Comparison of ENCODE assay signal across 8 mouse cellular contexts in the genomic region with DNA sequence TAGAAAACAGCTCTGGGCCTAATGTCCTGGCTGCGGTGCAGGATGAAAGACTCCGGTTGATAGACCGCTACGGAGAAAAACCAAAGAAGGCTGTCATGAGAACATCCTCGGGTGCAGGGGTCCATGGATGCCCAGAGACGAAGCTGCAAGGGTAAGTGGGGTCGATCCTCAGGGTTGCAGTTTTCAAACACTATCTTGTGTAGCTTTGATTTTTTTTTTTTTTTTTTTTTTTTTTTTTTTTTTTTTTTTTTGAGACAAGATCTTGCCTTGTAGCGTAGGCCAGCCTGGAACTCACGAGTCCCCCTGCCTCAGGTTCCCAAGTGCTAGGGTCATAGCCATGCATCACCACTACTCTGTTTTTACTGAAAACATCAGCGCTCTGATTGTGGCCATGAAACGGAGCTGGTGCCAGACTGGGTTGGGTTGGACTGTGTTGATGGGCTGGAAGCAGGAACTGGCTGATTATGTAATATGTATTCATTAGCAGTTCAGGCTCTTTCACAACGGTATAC. TPM values are rescaled to one million over a fixed set of nuclear protein-coding genes. Genes with fewer than 3 reads are reported as not detected.
DNase-seq lines count a peak whose midpoint lies in the region; ATAC-seq lines count a peak whose summit lies in the region.

No protein-coding gene starts in this region.

- peak; percentile 25 for DNase-seq in embryo, embryonic 10.5 days (ENCODE audit: low spot score)
- no peak for DNase-seq in embryo, embryonic 9.5 days (ENCODE audit: extremely low spot score)
- peak; percentile 60 for DNase-seq in adrenal gland, postnatal 10 days
- DNase-seq in limb, embryonic 11.5 days (ENCODE audit: low spot score) = peak; percentile 28
- peak; percentile 43 for DNase-seq in midbrain, embryonic 14.5 days
- no peak for DNase-seq in spleen, adult 12 weeks (ENCODE audit: low spot score)

- peaks cover 20% of the 10 kb centered on the region for H3K4me1 ChIP-seq in forebrain, embryonic 13.5 days
- peaks cover 23% of the 10 kb centered on the region for H3K4me1 ChIP-seq in hindbrain, embryonic 15.5 days (replicated peaks)
- H3K4me1 ChIP-seq in limb, embryonic 11.5 days (ENCODE audit: control insufficient read depth, insufficient read depth, low read length) = 0 out of 2 replicates have a peak, but pooled peaks cover 4% of the 10 kb centered on the region
- peaks cover 13% of the 10 kb centered on the region for H3K4me1 ChIP-seq in midbrain, embryonic 14.5 days (ENCODE audit: control insufficient read depth, insufficient read depth, low read length)

- H3K9me3 ChIP-seq in forebrain, embryonic 13.5 days (replicated peaks) = no peaks in the 10 kb centered on the region
- H3K9me3 ChIP-seq in hindbrain, embryonic 15.5 days = no peaks in the 10 kb centered on the region
- no peaks in the 10 kb centered on the region for H3K9me3 ChIP-seq in limb, embryonic 11.5 days (ENCODE audit: control insufficient read depth, low read length)
- no peaks in the 10 kb centered on the region for H3K9me3 ChIP-seq in midbrain, embryonic 14.5 days (ENCODE audit: control insufficient read depth, low read length)

- ATAC-seq in forebrain, embryonic 13.5 days = peak; percentile 31; the same call in 1 of the 2 replicates
- no peak; the same call in 1 of the 2 replicates for ATAC-seq in hindbrain, embryonic 15.5 days (ENCODE audit: low FRiP score, low read depth)
- ATAC-seq in limb, embryonic 11.5 days (ENCODE audit: insufficient number of reproducible peaks, low FRiP score, low TSS enrichment, low read depth) = no peak
- ATAC-seq in midbrain, embryonic 14.5 days (ENCODE audit: low FRiP score, low TSS enrichment) = no peak

- H3K4me2 ChIP-seq in forebrain, embryonic 13.5 days = peak overlapping the region; percentile 90
- peak overlapping the region; percentile 76 for H3K4me2 ChIP-seq in hindbrain, embryonic 15.5 days
- H3K4me2 ChIP-seq in limb, embryonic 11.5 days (ENCODE audit: low read depth, severe bottlenecking) = peak overlapping the region; percentile 67
- H3K4me2 ChIP-seq in midbrain, embryonic 14.5 days (ENCODE audit: low read length) = peak overlapping the region; percentile 74

- H3K27me3 ChIP-seq in forebrain, embryonic 13.5 days = no peaks in the 10 kb centered on the region
- H3K27me3 ChIP-seq in hindbrain, embryonic 15.5 days = no peaks in the 10 kb centered on the region
- no peaks in the 10 kb centered on the region for H3K27me3 ChIP-seq in limb, embryonic 11.5 days (ENCODE audit: control insufficient read depth, insufficient read depth, low read length)
- no peaks in the 10 kb centered on the region for H3K27me3 ChIP-seq in midbrain, embryonic 14.5 days (ENCODE audit: control insufficient read depth, insufficient read depth, low read length)

- WGBS in forebrain, embryonic 13.5 days = 3% methylated on average over 12 of the region's 12 CpGs
- 3% methylated on average over 12 of the region's 12 CpGs for WGBS in hindbrain, embryonic 15.5 days
- 4% methylated on average over 12 of the region's 12 CpGs for WGBS in limb, embryonic 11.5 days
- 1% methylated on average over 12 of the region's 12 CpGs for WGBS in midbrain, embryonic 14.5 days

- peak overlapping the region; percentile 88 for H3K9ac ChIP-seq in forebrain, embryonic 13.5 days
- peak overlapping the region; percentile 68 for H3K9ac ChIP-seq in hindbrain, embryonic 15.5 days
- H3K9ac ChIP-seq in limb, embryonic 11.5 days (ENCODE audit: low read length) = peak overlapping the region; percentile 72
- H3K9ac ChIP-seq in midbrain, embryonic 14.5 days (replicated peaks; ENCODE audit: low read length) = peak overlapping the region; percentile 82

- H3K36me3 ChIP-seq in forebrain, embryonic 13.5 days (ENCODE audit: poor library complexity, severe bottlenecking) = peaks cover 23% of the 10 kb centered on the region; the same call in 1 of the 2 replicates
- peaks cover 5% of the 10 kb centered on the region; the same call in 1 of the 2 replicates for H3K36me3 ChIP-seq in hindbrain, embryonic 15.5 days
- no peaks in the 10 kb centered on the region for H3K36me3 ChIP-seq in limb, embryonic 11.5 days (ENCODE audit: control insufficient read depth, insufficient read depth, low read length)
- H3K36me3 ChIP-seq in midbrain, embryonic 14.5 days (ENCODE audit: control insufficient read depth, insufficient read depth, low read length) = 0 out of 2 replicates have a peak, but pooled peaks cover 7% of the 10 kb centered on the region

- peak overlapping the region; percentile 89 for H3K4me3 ChIP-seq in forebrain, embryonic 13.5 days
- peak overlapping the region; percentile 64 for H3K4me3 ChIP-seq in hindbrain, embryonic 15.5 days
- H3K4me3 ChIP-seq in limb, embryonic 11.5 days (ENCODE audit: low read depth, low read length) = peak overlapping the region; percentile 73
- H3K4me3 ChIP-seq in midbrain, embryonic 14.5 days (replicated peaks; ENCODE audit: low read depth, low read length) = peak overlapping the region; percentile 77

- peak overlapping the region; percentile 81 for H3K27ac ChIP-seq in forebrain, embryonic 13.5 days
- H3K27ac ChIP-seq in hindbrain, embryonic 15.5 days (replicated peaks) = peak overlapping the region; percentile 71
- no peak overlapping the region for H3K27ac ChIP-seq in limb, embryonic 11.5 days (replicated peaks; ENCODE audit: low read depth, low read length)
- H3K27ac ChIP-seq in midbrain, embryonic 14.5 days (replicated peaks; ENCODE audit: low read depth, low read length) = peak overlapping the region; percentile 74

RNA-seq across cellular contexts. Expression of gene Fis1, which starts 0.4 kb away (rescaled TPM):
- total RNA-seq in adrenal gland, postnatal 10 days (2021) = 100 to 1,000 TPM; 164 to 186 TPM
- 350 and 357 TPM in 2 replicates for polyA plus RNA-seq in forebrain, embryonic 13.5 days (2015; fragmentation: Nextera tagmentation; extraction: Ambion mirVana)
- 360 and 375 TPM in 2 replicates for polyA plus RNA-seq in hindbrain, embryonic 15.5 days (2015; fragmentation: Nextera tagmentation; extraction: Ambion mirVana)
- 283 and 299 TPM in 2 replicates for polyA plus RNA-seq in limb, embryonic 11.5 days (2014; fragmentation: Nextera tagmentation; extraction: Ambion mirVana)
- polyA plus RNA-seq in midbrain, embryonic 14.5 days (2014; fragmentation: Nextera tagmentation; extraction: Ambion mirVana) = 440 and 487 TPM in 2 replicates

RNA-seq across cellular contexts. Expression of gene Cldn15, which starts 12.9 kb away (rescaled TPM):
- 10 to 100 TPM; 10.7 to 13.6 TPM for total RNA-seq in adrenal gland, postnatal 10 days (2021)
- polyA plus RNA-seq in forebrain, embryonic 13.5 days (2015; fragmentation: Nextera tagmentation; extraction: Ambion mirVana) = 0.13 and 0.31 TPM in 2 replicates
- 0.19 and 0.38 TPM in 2 replicates for polyA plus RNA-seq in hindbrain, embryonic 15.5 days (2015; fragmentation: Nextera tagmentation; extraction: Ambion mirVana)
- 0.08 TPM in 1 of 2 replicates, not detected in the other for polyA plus RNA-seq in limb, embryonic 11.5 days (2014; fragmentation: Nextera tagmentation; extraction: Ambion mirVana)
- 0.13 and 0.31 TPM in 2 replicates for polyA plus RNA-seq in midbrain, embryonic 14.5 days (2014; fragmentation: Nextera tagmentation; extraction: Ambion mirVana)

RNA-seq across cellular contexts. Expression of gene Plod3, which starts 33.3 kb away (rescaled TPM):
- 10 to 100 TPM; 43.5 to 49.6 TPM for total RNA-seq in adrenal gland, postnatal 10 days (2021)
- 25.8 and 28.9 TPM in 2 replicates for polyA plus RNA-seq in forebrain, embryonic 13.5 days (2015; fragmentation: Nextera tagmentation; extraction: Ambion mirVana)
- polyA plus RNA-seq in hindbrain, embryonic 15.5 days (2015; fragmentation: Nextera tagmentation; extraction: Ambion mirVana) = 37.7 and 39.1 TPM in 2 replicates
- polyA plus RNA-seq in limb, embryonic 11.5 days (2014; fragmentation: Nextera tagmentation; extraction: Ambion mirVana) = 26.4 and 32.6 TPM in 2 replicates
- polyA plus RNA-seq in midbrain, embryonic 14.5 days (2014; fragmentation: Nextera tagmentation; extraction: Ambion mirVana) = 25.8 and 28.1 TPM in 2 replicates

RNA-seq across cellular contexts. Expression of gene Znhit1, which starts 34.3 kb away (rescaled TPM):
- total RNA-seq in adrenal gland, postnatal 10 days (2021) = 10 to 100 TPM; 60.1 to 61.0 TPM
- 110 and 113 TPM in 2 replicates for polyA plus RNA-seq in forebrain, embryonic 13.5 days (2015; fragmentation: Nextera tagmentation; extraction: Ambion mirVana)
- polyA plus RNA-seq in hindbrain, embryonic 15.5 days (2015; fragmentation: Nextera tagmentation; extraction: Ambion mirVana) = 134 and 145 TPM in 2 replicates
- 104 and 114 TPM in 2 replicates for polyA plus RNA-seq in limb, embryonic 11.5 days (2014; fragmentation: Nextera tagmentation; extraction: Ambion mirVana)
- 94.0 and 117 TPM in 2 replicates for polyA plus RNA-seq in midbrain, embryonic 14.5 days (2014; fragmentation: Nextera tagmentation; extraction: Ambion mirVana)

RNA-seq across cellular contexts. Expression of gene Ift22, which starts 45.5 kb away (rescaled TPM):
- 10 to 100 TPM; 24.5 to 27.5 TPM for total RNA-seq in adrenal gland, postnatal 10 days (2021)
- polyA plus RNA-seq in forebrain, embryonic 13.5 days (2015; fragmentation: Nextera tagmentation; extraction: Ambion mirVana) = 123 and 126 TPM in 2 replicates
- polyA plus RNA-seq in hindbrain, embryonic 15.5 days (2015; fragmentation: Nextera tagmentation; extraction: Ambion mirVana) = 129 and 131 TPM in 2 replicates
- polyA plus RNA-seq in limb, embryonic 11.5 days (2014; fragmentation: Nextera tagmentation; extraction: Ambion mirVana) = 80.6 and 80.7 TPM in 2 replicates
- polyA plus RNA-seq in midbrain, embryonic 14.5 days (2014; fragmentation: Nextera tagmentation; extraction: Ambion mirVana) = 133 and 143 TPM in 2 replicates

Comparison
In these comparisons a context has a peak if more than half of its experiments do, and no peak if none do; other contexts are left out.
1. DNase-seq: peak in embryo, embryonic 10.5 days (single experiment), adrenal gland, postnatal 10 days (single experiment), limb, embryonic 11.5 days (single experiment) and midbrain, embryonic 14.5 days (single experiment); none in embryo, embryonic 9.5 days (single experiment) and spleen, adult 12 weeks (single experiment).
2. Peak in every context shown above with its lines, with median percentiles within 50 percentile points of each other: H3K4me2 ChIP-seq, H3K4me3 ChIP-seq and H3K9ac ChIP-seq.